Mouse (Mus musculus): ENCODE measurements at regions not wholly inside any gene's neighbourhood (a gene's known extent, or its start where the extent isn't known, plus 50 kb on each side); places are given as distances from the start of the nearest gene placed in this dataset.
A peak's percentile ranks its signal among the peaks of the same experiment; 100 is the strongest.

DNA sequence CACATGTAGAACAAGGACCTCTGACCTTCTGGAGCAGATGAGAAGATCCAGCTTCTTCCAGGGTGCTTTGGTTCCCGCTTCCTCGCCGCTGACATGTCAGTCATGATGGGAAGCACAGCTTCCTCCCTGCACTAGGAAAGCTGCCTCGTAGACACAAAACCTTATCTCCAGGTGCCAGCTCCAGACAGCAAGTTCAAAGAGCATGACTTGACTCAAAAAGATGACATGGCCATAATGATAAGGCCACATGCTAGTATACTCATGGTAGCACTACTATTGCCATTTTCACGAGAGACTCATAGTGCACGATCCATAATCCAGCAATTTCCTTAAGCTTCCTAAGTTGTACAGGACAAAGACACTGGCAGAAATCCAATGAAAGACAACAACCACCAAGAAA is 272.1 kb downstream of the Gm9195 start:
- H3K27ac ChIP-seq (ENCODE audit: poor library complexity, severe bottlenecking), result no peak overlapping the region
- WGBS, result 60% methylated on average over 6 of the region's 6 CpGs
- no peaks in the 10 kb centered on the region for H3K9me3 ChIP-seq (replicated peaks)
- H3K9ac ChIP-seq, result no peak overlapping the region
- no peaks in the 10 kb centered on the region for H3K27me3 ChIP-seq (replicated peaks)
- H3K4me1 ChIP-seq (replicated peaks), result no peaks in the 10 kb centered on the region
- ATAC-seq (ENCODE audit: insufficient number of reproducible peaks, low FRiP score), result peak; percentile 86
- no peak overlapping the region for H3K4me2 ChIP-seq
- H3K4me3 ChIP-seq, result no peak overlapping the region
- H3K36me3 ChIP-seq, result no peaks in the 10 kb centered on the region

DNA sequence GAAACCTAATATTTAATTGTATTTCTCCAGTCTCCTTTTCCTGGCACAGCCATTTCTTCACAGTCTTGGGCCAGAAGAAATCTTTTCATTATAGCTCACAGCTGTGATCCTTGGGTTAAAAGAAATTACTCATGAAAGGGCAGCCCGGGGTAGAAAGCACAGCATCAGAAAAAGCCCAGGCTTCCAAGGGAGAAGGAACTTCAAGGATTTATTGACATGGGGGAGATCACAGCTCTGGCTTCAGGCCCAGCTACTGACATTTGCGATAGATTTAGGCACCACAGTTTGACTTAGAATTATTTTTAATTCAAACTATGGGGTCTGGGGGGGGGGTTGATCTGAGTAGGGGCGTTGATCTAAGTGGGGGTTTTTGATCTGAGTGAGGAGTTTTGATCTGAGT is 291.3 kb downstream of the Gm9195 start:
- no peaks in the 10 kb centered on the region for H3K4me1 ChIP-seq (replicated peaks)
- no peaks in the 10 kb centered on the region for H3K9me3 ChIP-seq (replicated peaks)
- H3K4me2 ChIP-seq, result no peak overlapping the region
- no peak for ATAC-seq (ENCODE audit: insufficient number of reproducible peaks, low FRiP score)
- H3K27ac ChIP-seq (ENCODE audit: poor library complexity, severe bottlenecking), result no peak overlapping the region
- no peak overlapping the region for H3K9ac ChIP-seq
- H3K36me3 ChIP-seq, result no peaks in the 10 kb centered on the region
- WGBS, result 72% methylated on average over 3 of the region's 3 CpGs
- no peaks in the 10 kb centered on the region for H3K27me3 ChIP-seq (replicated peaks)
- no peak overlapping the region for H3K4me3 ChIP-seq

DNA sequence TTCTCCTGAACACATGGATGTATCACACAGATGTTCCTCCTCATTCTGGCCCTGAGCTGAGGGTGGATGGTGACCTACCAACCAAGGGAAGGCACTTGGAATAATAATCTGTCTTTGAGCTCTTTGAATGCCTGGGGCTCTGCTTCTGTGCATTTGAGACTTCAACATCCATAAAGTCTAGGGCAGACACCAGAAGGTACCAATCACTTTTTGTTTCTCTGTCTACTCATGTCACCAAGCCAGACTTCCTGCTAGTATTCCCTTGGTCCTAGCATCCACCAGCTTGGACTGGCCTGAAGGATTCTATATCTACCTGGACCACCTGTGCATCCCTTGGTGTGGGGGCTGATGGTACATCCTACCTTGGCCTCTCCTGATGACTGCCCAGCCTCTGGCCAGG is 291.7 kb downstream of the Gm9195 start:
- H3K9me3 ChIP-seq (replicated peaks), result no peaks in the 10 kb centered on the region
- no peak overlapping the region for H3K4me2 ChIP-seq
- H3K9ac ChIP-seq, result no peak overlapping the region
- no peak overlapping the region for H3K4me3 ChIP-seq
- no peak overlapping the region for H3K27ac ChIP-seq (ENCODE audit: poor library complexity, severe bottlenecking)
- no peak for ATAC-seq (ENCODE audit: insufficient number of reproducible peaks, low FRiP score)
- no peaks in the 10 kb centered on the region for H3K4me1 ChIP-seq (replicated peaks)
- no peaks in the 10 kb centered on the region for H3K36me3 ChIP-seq
- H3K27me3 ChIP-seq (replicated peaks), result no peaks in the 10 kb centered on the region

DNA sequence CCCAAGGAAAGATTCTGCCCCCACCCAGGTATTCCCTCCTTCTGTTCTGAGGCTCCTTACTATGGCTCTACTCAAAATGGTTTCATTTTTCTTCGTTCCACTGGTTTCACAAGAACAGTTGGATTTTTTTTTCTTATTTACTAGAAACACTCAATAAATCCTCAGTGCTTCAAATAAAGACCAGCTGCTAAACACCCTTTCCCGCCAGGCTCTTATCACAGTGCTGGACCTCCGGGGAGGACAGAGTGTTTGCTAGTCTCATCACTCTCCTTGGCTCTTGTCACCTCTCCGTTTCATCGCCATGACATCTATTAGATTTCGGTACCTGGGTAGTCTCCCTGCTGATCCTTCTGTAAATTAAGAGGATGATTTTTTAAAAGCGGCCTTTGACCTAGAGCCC is 293.7 kb downstream of the Gm9195 start:
- no peak for ATAC-seq (ENCODE audit: insufficient number of reproducible peaks, low FRiP score)
- H3K4me1 ChIP-seq (replicated peaks), result no peaks in the 10 kb centered on the region
- no peak overlapping the region for H3K27ac ChIP-seq (ENCODE audit: poor library complexity, severe bottlenecking)
- H3K9ac ChIP-seq, result no peak overlapping the region
- no peak overlapping the region for H3K4me2 ChIP-seq
- H3K27me3 ChIP-seq (replicated peaks), result no peaks in the 10 kb centered on the region
- 26% methylated on average over 7 of the region's 7 CpGs for WGBS
- no peak overlapping the region for H3K4me3 ChIP-seq
- no peaks in the 10 kb centered on the region for H3K9me3 ChIP-seq (replicated peaks)
- H3K36me3 ChIP-seq, result no peaks in the 10 kb centered on the region

GRCm38 (mm10) chr14:72187329-72187984 is 304.2 kb downstream of the Gm9195 start:
- WGBS, result 37% methylated on average over 5 of the region's 5 CpGs
- no peaks in the 10 kb centered on the region for H3K27me3 ChIP-seq (replicated peaks)
- no peak overlapping the region for H3K4me3 ChIP-seq
- no peak for ATAC-seq (ENCODE audit: insufficient number of reproducible peaks, low FRiP score)
- no peak overlapping the region for H3K27ac ChIP-seq (ENCODE audit: poor library complexity, severe bottlenecking)
- no peaks in the 10 kb centered on the region for H3K4me1 ChIP-seq (replicated peaks)
- H3K4me2 ChIP-seq, result no peak overlapping the region
- no peaks in the 10 kb centered on the region for H3K36me3 ChIP-seq
- no peaks in the 10 kb centered on the region for H3K9me3 ChIP-seq (replicated peaks)
- H3K9ac ChIP-seq, result no peak overlapping the region

- no peaks in the 10 kb centered on the region for H3K36me3 ChIP-seq
These were observed 315.9 kb downstream of the Gm9195 start for GRCm38 (mm10) chr14:72175751-72176150.

GRCm38 (mm10) chr14:72172549-72173405 is 318.9 kb downstream of the Gm9195 start:
- no peak for ATAC-seq (ENCODE audit: insufficient number of reproducible peaks, low FRiP score)
- no peaks in the 10 kb centered on the region for H3K4me1 ChIP-seq (replicated peaks)
- no peak overlapping the region for H3K27ac ChIP-seq (ENCODE audit: poor library complexity, severe bottlenecking)
- no peak overlapping the region for H3K4me3 ChIP-seq
- no peak overlapping the region for H3K4me2 ChIP-seq
- 64% methylated on average over 20 of the region's 20 CpGs for WGBS
- no peaks in the 10 kb centered on the region for H3K9me3 ChIP-seq (replicated peaks)
- H3K27me3 ChIP-seq (replicated peaks), result no peaks in the 10 kb centered on the region
- no peak overlapping the region for H3K9ac ChIP-seq
- H3K36me3 ChIP-seq, result no peaks in the 10 kb centered on the region

More at GRCm38 (mm10) chr14:72175751-72176150, 315.9 kb downstream of the Gm9195 start:
- WGBS, result 61% methylated on average over 1 of the region's 1 CpGs
- no peaks in the 10 kb centered on the region for H3K9me3 ChIP-seq (replicated peaks)
- ATAC-seq (ENCODE audit: insufficient number of reproducible peaks, low FRiP score), result no peak
- no peaks in the 10 kb centered on the region for H3K27me3 ChIP-seq (replicated peaks)
- no peak overlapping the region for H3K27ac ChIP-seq (ENCODE audit: poor library complexity, severe bottlenecking)
- H3K4me2 ChIP-seq, result no peak overlapping the region
- no peaks in the 10 kb centered on the region for H3K4me1 ChIP-seq (replicated peaks)
- no peak overlapping the region for H3K4me3 ChIP-seq
- no peak overlapping the region for H3K9ac ChIP-seq

- no peak for ATAC-seq (ENCODE audit: insufficient number of reproducible peaks, low FRiP score)
- WGBS, result 80% methylated on average over 3 of the region's 3 CpGs
- H3K4me2 ChIP-seq, result no peak overlapping the region
- no peaks in the 10 kb centered on the region for H3K36me3 ChIP-seq
- no peaks in the 10 kb centered on the region for H3K27me3 ChIP-seq (replicated peaks)
- no peak overlapping the region for H3K27ac ChIP-seq (ENCODE audit: poor library complexity, severe bottlenecking)
- H3K9ac ChIP-seq, result no peak overlapping the region
- H3K4me3 ChIP-seq, result no peak overlapping the region
- no peaks in the 10 kb centered on the region for H3K4me1 ChIP-seq (replicated peaks)
- H3K9me3 ChIP-seq (replicated peaks), result no peaks in the 10 kb centered on the region
These were observed 319.9 kb downstream of the Gm9195 start for GRCm38 (mm10) chr14:72171777-72172176.

DNA sequence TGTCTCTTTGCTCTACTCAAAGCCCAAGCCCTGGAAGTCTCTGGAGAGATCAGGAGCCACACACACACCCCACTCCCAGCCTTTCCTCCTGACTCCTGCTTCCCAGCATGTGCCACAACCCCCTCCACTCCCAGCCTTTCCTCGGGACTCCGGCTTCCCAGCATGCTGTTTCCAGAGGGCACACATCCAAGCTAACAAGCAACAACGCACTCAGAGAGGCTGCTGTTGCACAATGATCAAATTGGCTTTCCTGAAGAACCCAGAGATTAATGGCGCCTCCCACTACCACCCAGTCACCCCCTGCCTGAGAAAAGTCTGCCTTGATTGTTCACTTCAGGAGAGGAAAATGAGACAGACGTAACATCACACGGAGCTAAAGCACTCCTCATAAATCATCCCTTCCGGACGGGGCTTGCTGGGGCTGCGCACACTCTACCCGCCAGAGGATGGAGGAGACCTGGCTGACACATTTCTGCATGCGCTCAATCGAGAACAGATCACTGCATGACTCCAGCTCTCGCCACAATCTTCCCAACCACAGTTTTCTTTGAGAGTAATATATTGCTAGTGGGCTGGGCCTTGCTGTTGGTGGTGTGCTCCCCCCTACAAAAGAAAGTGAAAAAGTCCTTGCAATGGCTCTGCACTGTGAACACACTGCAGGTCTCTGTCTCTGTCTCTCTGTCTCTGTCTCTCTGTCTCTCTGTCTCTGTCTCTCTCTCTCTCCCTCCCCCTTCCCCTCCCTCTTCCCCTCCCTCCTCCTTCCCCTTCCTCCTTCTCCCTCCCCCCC is 332.9 kb downstream of the Gm9195 start:
- no peaks in the 10 kb centered on the region for H3K36me3 ChIP-seq
- no peak overlapping the region for H3K9ac ChIP-seq
- no peaks in the 10 kb centered on the region for H3K4me1 ChIP-seq (replicated peaks)
- H3K9me3 ChIP-seq (replicated peaks), result no peaks in the 10 kb centered on the region
- WGBS, result 33% methylated on average over 13 of the region's 13 CpGs
- no peak overlapping the region for H3K4me3 ChIP-seq
- H3K4me2 ChIP-seq, result peak overlapping the region; percentile 41
- no peaks in the 10 kb centered on the region; the same call in 1 of the 2 replicates for H3K27me3 ChIP-seq (replicated peaks)
- no peak overlapping the region for H3K27ac ChIP-seq (ENCODE audit: poor library complexity, severe bottlenecking)
- ATAC-seq (ENCODE audit: insufficient number of reproducible peaks, low FRiP score), result no peak

GRCm38 (mm10) chr14:72155197-72155907 is 336.3 kb downstream of the Gm9195 start:
- H3K4me2 ChIP-seq, result no peak overlapping the region
- ATAC-seq (ENCODE audit: insufficient number of reproducible peaks, low FRiP score), result no peak
- WGBS, result 43% methylated on average over 11 of the region's 11 CpGs
- no peaks in the 10 kb centered on the region for H3K36me3 ChIP-seq
- no peak overlapping the region for H3K9ac ChIP-seq
- H3K4me3 ChIP-seq, result no peak overlapping the region
- no peaks in the 10 kb centered on the region for H3K9me3 ChIP-seq (replicated peaks)
- no peaks in the 10 kb centered on the region; the same call in 1 of the 2 replicates for H3K27me3 ChIP-seq (replicated peaks)
- no peak overlapping the region for H3K27ac ChIP-seq (ENCODE audit: poor library complexity, severe bottlenecking)
- no peaks in the 10 kb centered on the region for H3K4me1 ChIP-seq (replicated peaks)

- 80% methylated on average over 4 of the region's 4 CpGs for WGBS
- no peak for ATAC-seq (ENCODE audit: insufficient number of reproducible peaks, low FRiP score)
- Histone ChIP-seq H3K27ac (ENCODE audit: poor library complexity, severe bottlenecking) (no peak overlapping the region), H3K4me3 (no peak overlapping the region), H3K36me3 (no peaks in the 10 kb centered on the region), H3K27me3 (replicated peaks) (no peaks in the 10 kb centered on the region), H3K4me1 (replicated peaks) (no peaks in the 10 kb centered on the region; the same call in 1 of the 2 replicates), H3K4me2 (no peak overlapping the region), H3K9ac (no peak overlapping the region), H3K9me3 (replicated peaks) (no peaks in the 10 kb centered on the region)
These were observed 340.0 kb downstream of the Gm9195 start for GRCm38 (mm10) chr14:72151676-72152075.
